Mouse (Mus musculus): ENCODE measurements at regions not wholly inside any gene's neighbourhood (a gene's known extent, or its start where the extent isn't known, plus 50 kb on each side); places are given as distances from the start of the nearest gene placed in this dataset.

- no peaks in the 10 kb centered on the region for H3K36me3 ChIP-seq
- no peaks in the 10 kb centered on the region for H3K4me1 ChIP-seq
- WGBS, result 79% methylated on average over 7 of the region's 7 CpGs
- H3K4me3 ChIP-seq (replicated peaks), result no peak overlapping the region
- H3K4me2 ChIP-seq, result no peak overlapping the region
- H3K27me3 ChIP-seq (replicated peaks), result no peaks in the 10 kb centered on the region
- no peaks in the 10 kb centered on the region for H3K9me3 ChIP-seq (replicated peaks)
- no peak overlapping the region for H3K27ac ChIP-seq (replicated peaks)
- H3K9ac ChIP-seq (replicated peaks), result no peak overlapping the region
- ATAC-seq (ENCODE audit: low FRiP score), result no peak
Measured at GRCm38 (mm10) chr19:54359731-54360130, 315.8 kb downstream of the Adra2a start.

GRCm38 (mm10) chr19:54360660-54361059 is 316.7 kb downstream of the Adra2a start:
- ATAC-seq (ENCODE audit: low FRiP score), result no peak
- Histone ChIP-seq H3K9ac (replicated peaks) (no peak overlapping the region), H3K4me1 (no peaks in the 10 kb centered on the region), H3K9me3 (replicated peaks) (no peaks in the 10 kb centered on the region), H3K4me2 (no peak overlapping the region), H3K27ac (replicated peaks) (no peak overlapping the region), H3K27me3 (replicated peaks) (no peaks in the 10 kb centered on the region), H3K4me3 (replicated peaks) (no peak overlapping the region), H3K36me3 (no peaks in the 10 kb centered on the region)
- 91% methylated on average over 3 of the region's 3 CpGs for WGBS

DNA sequence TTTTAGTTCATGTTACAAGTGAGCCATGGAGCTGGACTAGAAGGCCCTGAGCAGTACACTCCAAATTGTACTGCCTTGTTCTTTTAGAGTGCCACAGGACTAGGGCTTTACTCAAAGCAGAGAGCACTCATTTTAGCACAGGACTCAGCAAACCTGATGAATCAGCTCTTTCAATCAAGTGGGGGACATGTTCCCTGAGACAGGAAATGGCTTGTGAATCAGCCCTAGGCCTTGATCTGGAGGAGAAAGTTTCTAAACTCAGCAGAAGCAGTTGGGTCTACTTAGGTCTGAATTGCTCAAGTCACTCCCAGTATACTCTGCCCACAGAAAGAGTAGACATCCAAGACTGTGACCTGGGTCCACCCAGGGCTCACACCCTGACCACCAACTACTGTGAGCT is 341.1 kb downstream of the Adra2a start:
- H3K4me3 ChIP-seq (replicated peaks), result no peak overlapping the region
- no peak overlapping the region for H3K27ac ChIP-seq (replicated peaks)
- H3K36me3 ChIP-seq, result no peaks in the 10 kb centered on the region
- no peaks in the 10 kb centered on the region for H3K9me3 ChIP-seq (replicated peaks)
- H3K9ac ChIP-seq (replicated peaks), result no peak overlapping the region
- H3K4me2 ChIP-seq, result no peak overlapping the region
- no peaks in the 10 kb centered on the region for H3K4me1 ChIP-seq
- no peak for ATAC-seq (ENCODE audit: low FRiP score)
- H3K27me3 ChIP-seq (replicated peaks), result no peaks in the 10 kb centered on the region

GRCm38 (mm10) chr19:54391406-54391805 is 347.5 kb downstream of the Adra2a start:
- Histone ChIP-seq H3K9ac (replicated peaks) (no peak overlapping the region), H3K36me3 (no peaks in the 10 kb centered on the region), H3K4me1 (no peaks in the 10 kb centered on the region), H3K4me3 (replicated peaks) (no peak overlapping the region), H3K27me3 (replicated peaks) (no peaks in the 10 kb centered on the region), H3K9me3 (replicated peaks) (no peaks in the 10 kb centered on the region), H3K4me2 (no peak overlapping the region), H3K27ac (replicated peaks) (no peak overlapping the region)
- 50% methylated on average over 6 of the region's 6 CpGs for WGBS
- no peak for ATAC-seq (ENCODE audit: low FRiP score)

DNA sequence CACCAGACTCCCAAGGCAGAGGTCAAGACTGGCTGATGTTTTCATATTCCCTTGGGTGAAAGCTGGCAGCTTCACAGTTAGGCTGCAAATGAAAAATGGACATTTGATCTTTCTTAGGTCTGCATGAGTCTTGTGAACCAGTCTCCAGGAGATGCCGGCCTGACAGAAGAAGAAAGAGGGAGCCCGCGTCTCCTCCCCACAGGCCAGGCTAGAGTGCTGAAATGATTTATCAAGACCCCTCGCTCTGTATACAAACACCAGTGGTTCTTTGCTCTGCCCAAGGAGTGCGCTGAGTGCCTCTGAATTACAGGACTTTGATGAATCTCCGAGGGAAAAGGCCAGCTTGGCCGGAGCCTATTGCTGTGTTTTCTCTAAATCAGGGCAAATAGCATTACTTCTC is 355.7 kb downstream of the Adra2a start:
- H3K27ac ChIP-seq (replicated peaks), result no peak overlapping the region
- no peaks in the 10 kb centered on the region for H3K36me3 ChIP-seq
- H3K4me2 ChIP-seq, result no peak overlapping the region
- H3K9me3 ChIP-seq (replicated peaks), result no peaks in the 10 kb centered on the region
- H3K4me3 ChIP-seq (replicated peaks), result no peak overlapping the region
- H3K9ac ChIP-seq (replicated peaks), result no peak overlapping the region
- no peaks in the 10 kb centered on the region for H3K27me3 ChIP-seq (replicated peaks)
- 58% methylated on average over 7 of the region's 7 CpGs for WGBS
- no peaks in the 10 kb centered on the region for H3K4me1 ChIP-seq
- no peak for ATAC-seq (ENCODE audit: low FRiP score)

DNA sequence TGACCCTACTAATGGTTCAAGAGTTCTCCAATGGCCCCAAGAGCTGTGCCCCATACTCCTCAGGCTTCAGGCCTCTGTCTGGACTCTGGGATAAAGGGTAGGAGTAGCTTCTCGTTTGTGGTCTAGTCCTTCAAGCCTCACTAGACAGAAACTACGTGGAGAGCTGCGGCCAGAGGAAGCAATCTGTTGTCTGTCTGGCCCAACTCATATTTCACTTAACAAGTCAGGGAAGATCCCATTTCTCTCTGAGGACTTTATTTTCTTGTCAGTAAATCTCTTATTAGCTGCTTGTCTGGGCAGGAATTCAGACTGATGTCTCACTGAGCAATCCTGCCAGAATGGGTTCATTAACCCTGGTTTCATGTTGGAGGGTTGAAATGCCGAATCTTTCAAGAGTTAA is 364.0 kb downstream of the Adra2a start:
- Histone ChIP-seq H3K4me1 (no peaks in the 10 kb centered on the region), H3K27ac (replicated peaks) (no peak overlapping the region), H3K9me3 (replicated peaks) (no peaks in the 10 kb centered on the region), H3K4me3 (replicated peaks) (no peak overlapping the region), H3K36me3 (no peaks in the 10 kb centered on the region), H3K27me3 (replicated peaks) (no peaks in the 10 kb centered on the region), H3K4me2 (no peak overlapping the region), H3K9ac (replicated peaks) (no peak overlapping the region)
- WGBS, result 81% methylated on average over 4 of the region's 4 CpGs
- no peak for ATAC-seq (ENCODE audit: low FRiP score)

DNA sequence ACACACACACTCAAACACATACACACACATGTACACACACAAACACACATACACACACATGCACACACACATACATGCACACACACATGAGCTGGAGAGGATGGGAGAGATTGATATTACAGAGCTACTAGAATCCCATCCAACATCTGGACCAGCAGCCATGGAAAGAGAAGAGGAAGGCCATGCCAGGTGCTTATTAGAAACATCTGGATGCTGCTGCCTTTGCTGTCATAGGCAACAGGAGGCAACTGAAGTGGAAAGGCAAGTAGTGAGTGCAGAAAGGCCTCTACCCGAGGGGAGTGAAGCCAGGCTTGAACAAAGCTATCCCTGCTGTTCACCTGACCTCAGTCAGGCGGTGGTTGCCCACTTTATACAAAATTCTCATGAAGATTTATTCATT is 385.1 kb downstream of the Adra2a start:
- no peaks in the 10 kb centered on the region for H3K36me3 ChIP-seq
- 65% methylated on average over 2 of the region's 2 CpGs for WGBS
- ATAC-seq (ENCODE audit: low FRiP score), result no peak
- H3K27me3 ChIP-seq (replicated peaks), result no peaks in the 10 kb centered on the region
- H3K4me2 ChIP-seq, result no peak overlapping the region
- no peak overlapping the region for H3K9ac ChIP-seq (replicated peaks)
- H3K9me3 ChIP-seq (replicated peaks), result no peaks in the 10 kb centered on the region
- no peaks in the 10 kb centered on the region for H3K4me1 ChIP-seq
- no peak overlapping the region for H3K4me3 ChIP-seq (replicated peaks)
- H3K27ac ChIP-seq (replicated peaks), result no peak overlapping the region

GRCm38 (mm10) chr19:54440713-54441112 is 396.8 kb downstream of the Adra2a start:
- Histone ChIP-seq H3K4me1 (peaks cover 10% of the 10 kb centered on the region), H3K27ac (replicated peaks) (no peak overlapping the region), H3K9ac (replicated peaks) (no peak overlapping the region), H3K36me3 (no peaks in the 10 kb centered on the region), H3K27me3 (replicated peaks) (no peaks in the 10 kb centered on the region), H3K9me3 (replicated peaks) (no peaks in the 10 kb centered on the region), H3K4me2 (no peak overlapping the region), H3K4me3 (replicated peaks) (no peak overlapping the region)
- WGBS, result 5% methylated on average over 2 of the region's 2 CpGs
- ATAC-seq (ENCODE audit: low FRiP score), result peak; percentile 66

DNA sequence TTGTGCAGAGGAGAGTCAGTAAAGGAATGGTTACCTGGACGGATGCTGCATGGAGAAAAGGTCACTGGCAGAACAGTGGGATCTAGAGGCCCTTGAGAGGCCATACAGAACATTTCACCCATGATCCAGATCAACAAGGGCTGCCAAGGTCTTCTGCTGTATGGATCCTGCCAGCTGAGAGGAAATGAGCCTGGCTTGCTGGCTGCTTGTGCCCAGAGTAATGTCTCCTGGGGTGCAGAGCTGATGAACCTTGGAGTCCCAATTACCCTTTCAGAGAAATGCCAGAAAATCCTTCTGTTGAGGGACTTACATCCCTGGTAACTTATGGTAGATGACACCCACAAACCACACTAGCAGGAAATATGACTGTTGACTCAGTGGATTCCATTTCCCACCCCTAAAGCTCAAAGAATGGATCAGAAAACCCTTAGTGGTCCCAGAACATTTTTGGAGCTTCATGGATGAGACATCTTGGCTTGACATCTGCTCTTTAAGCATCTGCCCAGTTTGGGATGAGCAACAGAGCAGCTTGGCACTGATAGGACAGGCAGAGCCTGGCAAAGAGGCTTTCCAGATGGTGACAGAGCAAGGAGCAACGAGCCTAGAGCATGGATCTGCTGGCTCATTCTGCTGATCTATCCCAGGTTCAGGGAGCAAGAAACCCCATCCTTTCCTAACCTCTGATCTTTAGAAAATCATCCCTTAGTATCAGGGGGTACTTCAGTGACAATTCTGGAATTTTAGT is 416.6 kb downstream of the Adra2a start:
- H3K36me3 ChIP-seq, result no peaks in the 10 kb centered on the region
- no peak overlapping the region for H3K27ac ChIP-seq (replicated peaks)
- 72% methylated on average over 2 of the region's 2 CpGs for WGBS
- H3K9me3 ChIP-seq (replicated peaks), result no peaks in the 10 kb centered on the region
- no peaks in the 10 kb centered on the region; the same call in 1 of the 2 replicates for H3K4me1 ChIP-seq
- no peak overlapping the region for H3K9ac ChIP-seq (replicated peaks)
- ATAC-seq (ENCODE audit: low FRiP score), result no peak
- no peak overlapping the region for H3K4me3 ChIP-seq (replicated peaks)
- no peaks in the 10 kb centered on the region for H3K27me3 ChIP-seq (replicated peaks)
- H3K4me2 ChIP-seq, result no peak overlapping the region

DNA sequence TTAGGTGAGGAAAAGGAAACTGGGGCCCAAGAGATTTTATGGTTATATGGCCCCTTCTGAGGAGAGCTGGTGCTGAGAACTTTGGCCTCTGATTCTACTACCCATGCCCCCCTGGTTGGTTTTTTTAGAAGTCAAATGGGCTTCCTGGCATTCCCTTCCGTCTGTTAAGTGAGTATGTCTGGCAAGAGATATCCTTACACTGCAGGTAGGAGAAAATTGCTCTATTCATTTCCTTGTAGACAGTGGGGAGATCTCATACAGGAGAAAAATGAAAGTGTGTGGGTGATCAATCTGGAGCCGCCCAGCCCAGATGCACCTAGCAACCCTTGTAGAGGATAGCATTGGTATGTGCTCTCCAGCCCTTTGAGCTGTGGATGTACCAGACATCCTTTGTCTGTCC is 418.5 kb downstream of the Adra2a start:
- H3K27me3 ChIP-seq (replicated peaks), result no peaks in the 10 kb centered on the region
- H3K36me3 ChIP-seq, result no peaks in the 10 kb centered on the region
- H3K4me3 ChIP-seq (replicated peaks), result no peak overlapping the region
- WGBS, result 74% methylated on average over 2 of the region's 2 CpGs
- no peak for ATAC-seq (ENCODE audit: low FRiP score)
- no peaks in the 10 kb centered on the region; the same call in 1 of the 2 replicates for H3K4me1 ChIP-seq
- H3K27ac ChIP-seq (replicated peaks), result no peak overlapping the region
- no peak overlapping the region for H3K4me2 ChIP-seq
- H3K9ac ChIP-seq (replicated peaks), result no peak overlapping the region
- H3K9me3 ChIP-seq (replicated peaks), result no peaks in the 10 kb centered on the region

DNA sequence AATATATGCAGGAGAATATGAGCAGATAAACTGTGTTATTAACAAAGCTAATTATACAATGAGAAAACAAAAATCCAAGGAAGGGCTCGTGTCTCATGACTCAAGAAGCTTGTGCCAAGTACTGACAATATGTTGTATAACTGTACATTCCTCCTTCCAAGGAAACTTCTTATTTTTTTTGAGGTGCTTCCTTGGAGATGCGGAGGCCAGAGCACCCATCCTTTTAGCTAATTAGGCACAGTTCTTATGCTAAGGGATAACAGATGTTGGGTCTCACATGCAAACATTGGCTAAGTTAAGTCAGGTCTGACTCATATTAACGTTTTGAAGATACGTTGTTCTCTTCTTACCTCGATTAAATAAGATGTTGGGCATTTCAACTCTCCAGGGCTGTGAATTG is 426.1 kb downstream of the Adra2a start:
- H3K9me3 ChIP-seq (replicated peaks), result no peaks in the 10 kb centered on the region
- no peak overlapping the region for H3K27ac ChIP-seq (replicated peaks)
- H3K9ac ChIP-seq (replicated peaks), result no peak overlapping the region
- no peaks in the 10 kb centered on the region for H3K36me3 ChIP-seq
- no peak overlapping the region for H3K4me2 ChIP-seq
- WGBS, result 90% methylated on average over 5 of the region's 5 CpGs
- H3K27me3 ChIP-seq (replicated peaks), result no peaks in the 10 kb centered on the region
- no peaks in the 10 kb centered on the region; the same call in 1 of the 2 replicates for H3K4me1 ChIP-seq
- H3K4me3 ChIP-seq (replicated peaks), result no peak overlapping the region
- no peak for ATAC-seq (ENCODE audit: low FRiP score)

DNA sequence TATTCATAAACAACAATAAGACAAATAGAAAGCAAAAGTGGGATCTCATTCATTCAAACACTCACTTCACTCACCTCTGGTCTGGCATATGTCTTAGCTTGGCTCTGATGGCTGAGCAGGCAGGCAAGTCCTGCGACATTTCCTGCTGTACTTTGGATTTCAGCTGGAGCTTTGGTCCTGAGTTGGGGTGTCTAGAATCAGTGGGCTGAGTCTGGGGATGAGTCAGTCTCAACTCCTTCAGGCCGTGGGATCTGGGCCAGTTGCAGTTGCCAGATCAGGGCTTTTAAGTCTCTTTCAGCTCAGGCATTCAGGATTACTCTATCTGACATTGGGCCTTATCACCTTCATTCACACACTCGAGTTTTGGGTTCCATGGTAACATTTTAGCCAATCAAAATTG is 454.1 kb downstream of the Adra2a start:
- WGBS, result 76% methylated on average over 3 of the region's 3 CpGs
- Histone ChIP-seq H3K9ac (replicated peaks) (no peak overlapping the region), H3K4me1 (no peaks in the 10 kb centered on the region), H3K36me3 (no peaks in the 10 kb centered on the region), H3K4me3 (replicated peaks) (no peak overlapping the region), H3K27ac (replicated peaks) (no peak overlapping the region), H3K4me2 (no peak overlapping the region), H3K9me3 (replicated peaks) (no peaks in the 10 kb centered on the region), H3K27me3 (replicated peaks) (no peaks in the 10 kb centered on the region)
- ATAC-seq (ENCODE audit: low FRiP score), result no peak

GRCm38 (mm10) chr19:54533858-54534257 is 489.9 kb downstream of the Adra2a start:
- Histone ChIP-seq H3K27ac (replicated peaks) (no peak overlapping the region), H3K4me3 (replicated peaks) (no peak overlapping the region), H3K4me1 (no peaks in the 10 kb centered on the region), H3K4me2 (no peak overlapping the region), H3K9me3 (replicated peaks) (no peaks in the 10 kb centered on the region), H3K27me3 (replicated peaks) (no peaks in the 10 kb centered on the region), H3K36me3 (no peaks in the 10 kb centered on the region), H3K9ac (replicated peaks) (no peak overlapping the region)
- ATAC-seq (ENCODE audit: low FRiP score), result no peak

Measured in neural tube, embryonic 15.5 days (tissue).